ENCODE assay signal across 8 mouse cellular contexts in the genomic region with DNA sequence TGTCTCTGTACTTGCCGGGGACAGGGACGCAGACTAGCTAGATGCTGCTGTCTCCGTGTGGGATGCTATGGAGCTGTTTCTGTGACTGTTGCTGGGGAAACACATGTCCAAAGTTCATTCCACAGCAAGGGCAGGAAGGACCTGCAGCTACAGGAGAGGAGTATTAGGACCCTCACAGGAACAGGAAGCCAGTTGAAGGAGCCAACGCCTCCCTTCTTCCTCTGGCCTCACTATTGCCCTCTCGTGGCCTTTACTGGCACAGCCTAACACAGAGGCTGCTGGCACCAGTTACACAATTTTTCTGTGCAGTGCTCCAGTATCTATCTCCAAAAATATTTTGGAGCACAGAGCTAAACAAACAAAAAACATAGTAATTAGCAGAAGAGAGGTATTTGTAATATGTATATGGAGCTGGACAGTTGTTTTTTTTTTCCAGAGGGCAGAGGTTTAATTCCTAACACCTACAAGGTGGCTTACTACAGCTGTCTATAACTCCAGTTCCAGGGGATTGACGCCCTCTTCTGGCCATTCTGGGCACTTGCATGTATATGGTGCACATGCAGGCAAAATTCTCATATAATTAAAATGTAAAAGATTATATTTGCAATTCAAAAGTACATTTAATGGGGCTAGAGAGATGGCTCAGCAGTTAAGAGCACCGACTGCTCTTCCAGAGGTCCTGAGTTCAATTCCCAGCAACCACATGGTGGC. TPM values are rescaled to one million over a fixed set of nuclear protein-coding genes. Genes with fewer than 3 reads are reported as not detected.
DNase-seq lines count a peak whose midpoint lies in the region; ATAC-seq lines count a peak whose summit lies in the region.

A gene (minus strand): TSS at position 166 of the 711 bp plus-strand sequence.

- H3K36me3 ChIP-seq in hindbrain, embryonic 11.5 days (ENCODE audit: control insufficient read depth, insufficient read depth, low read length) = no peaks in the 10 kb centered on the region

- H3K4me3 ChIP-seq in hindbrain, embryonic 11.5 days (ENCODE audit: low read depth, low read length) = no peak within 1 kb of the TSS

- no peak for ATAC-seq in hindbrain, embryonic 11.5 days (ENCODE audit: low FRiP score)

- peak; percentile 91 for DNase-seq in ZHBTc4 (ENCODE audit: low read depth, low spot score)
- DNase-seq in cerebellum, adult 9-11 months = peak; percentile 69
- peak; percentile 58 to 67 for DNase-seq in frontal cortex, postnatal 14 days (ENCODE audit: low spot score in 2 of 2)
- peak; percentile 84 for DNase-seq in hindbrain, embryonic 11.5 days (ENCODE audit: low spot score)
- peak; percentile 76 to 83 for DNase-seq in layer of hippocampus, postnatal 14 days (ENCODE audit: low spot score in 2 of 2)
- DNase-seq in lung, postnatal 25 days (ENCODE audit: low spot score) = peak; percentile 91
- peak; percentile 63 for DNase-seq in retina, postnatal 7 days (ENCODE audit: low read depth, low spot score)
- peak; percentile 68 to 84 for DNase-seq in urinary bladder, postnatal 4 days (ENCODE audit: low spot score in 2 of 2)

- no peaks in the 10 kb centered on the region for H3K9me3 ChIP-seq in hindbrain, embryonic 11.5 days (ENCODE audit: control insufficient read depth, low read length)

- H3K27me3 ChIP-seq in hindbrain, embryonic 11.5 days (ENCODE audit: control insufficient read depth, insufficient read depth, low read length) = no peaks in the 10 kb centered on the region

- H3K4me2 ChIP-seq in hindbrain, embryonic 11.5 days (replicated peaks; ENCODE audit: low read depth, low read length) = no peak within 1 kb of the TSS

- H3K4me1 ChIP-seq in hindbrain, embryonic 11.5 days (replicated peaks; ENCODE audit: control insufficient read depth, insufficient read depth, low read length) = no peaks in the 10 kb centered on the region

- WGBS in hindbrain, embryonic 11.5 days = 38% methylated on average over 7 of the region's 7 CpGs

- no peak within 1 kb of the TSS for H3K9ac ChIP-seq in hindbrain, embryonic 11.5 days (ENCODE audit: low read depth, low read length)

- no peak within 1 kb of the TSS for H3K27ac ChIP-seq in hindbrain, embryonic 11.5 days (ENCODE audit: low read depth, low read length)

RNA-seq across cellular contexts. Expression of the gene that starts here (rescaled TPM):
- polyA plus RNA-seq in hindbrain, embryonic 11.5 days (2014; fragmentation: Nextera tagmentation; extraction: Ambion mirVana) = 2.0 and 2.8 TPM in 2 replicates
- 10 to 100 TPM; 30.0 to 36.7 TPM for total RNA-seq in layer of hippocampus, postnatal 14 days (2021)
